Mouse (Mus musculus) C2C12 (cell line): ENCODE results near the gene Slc22a5.

Experiments
- CTCF ChIP-seq: IDR thresholded peaks from one replicate; pipeline ENCODE4 v1.5.1; 2011; ENCODE audit not compliant: control insufficient read depth, insufficient read depth, insufficient read length
- MYOD1 ChIP-seq: IDR thresholded peaks from one replicate; pipeline ENCODE4 v1.6.1; 2011; ENCODE audit warnings: low read depth; ENCODE audit not compliant: control insufficient read depth, insufficient read length
- USF1 ChIP-seq: IDR thresholded peaks from one replicate; pipeline ENCODE4 v1.6.1; 2011; ENCODE audit warnings: low read depth, mild to moderate bottlenecking, control low read depth, moderate library complexity

DNA sequence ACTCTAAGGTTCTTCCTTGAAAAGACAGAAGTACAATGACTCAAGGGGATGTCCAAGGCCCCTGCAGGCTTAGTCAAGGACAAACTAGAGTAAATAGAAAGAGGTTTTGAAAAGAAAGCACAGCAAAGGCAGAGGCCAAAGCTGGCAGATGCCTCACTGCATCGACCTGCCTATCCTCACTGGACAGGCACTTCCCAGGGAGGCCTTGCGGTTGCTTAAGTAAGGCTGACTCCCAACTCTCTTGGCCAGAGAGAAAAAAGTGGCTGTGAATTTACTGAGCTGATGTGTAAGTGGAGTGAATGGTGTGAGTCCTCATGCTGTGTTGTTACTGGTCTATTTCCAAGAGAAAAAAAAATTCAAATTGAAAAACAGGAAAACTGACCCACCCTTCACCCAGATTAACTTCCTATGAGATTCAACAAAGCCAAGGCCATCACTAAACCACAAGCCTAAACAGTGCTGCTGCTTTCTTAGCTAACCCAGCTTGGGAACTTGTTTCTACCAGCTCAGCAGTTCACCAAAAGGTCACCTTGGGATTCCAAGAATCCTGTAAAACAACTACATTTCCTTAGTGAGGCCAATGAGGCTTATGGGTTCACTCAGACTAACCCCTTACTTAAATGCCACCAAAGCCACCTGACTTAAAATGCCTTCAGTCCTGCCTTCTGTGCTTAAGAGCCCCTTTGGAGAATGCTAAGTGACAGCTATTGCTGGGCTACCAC lies 19.5 kb downstream of the Slc22a5 start:
- TF ChIP-seq CTCF, result no peak
- no peak for TF ChIP-seq MYOD1
- no peak for TF ChIP-seq USF1
